8 mouse cellular contexts compared by ENCODE assay signal in genomic region chr2:120026984-120027949, GRCm38 (mm10). TPM values are rescaled to one million over a fixed set of nuclear protein-coding genes. Genes with fewer than 3 reads are reported as not detected.
DNase-seq lines count a peak whose midpoint lies in the region; ATAC-seq and TF ChIP-seq lines count a peak whose summit lies in the region.

Gene Jmjd7, plus strand, starts transcription at chr2:120027483.
Gene Gm28042, plus strand, starts transcription at chr2:120027493.

- peaks cover 10% of the 10 kb centered on the region; the same call in 1 of the 2 replicates for H3K4me1 ChIP-seq in hindbrain, postnatal 0 days (ENCODE audit: insufficient read depth, low read length)
- peaks cover 27% of the 10 kb centered on the region for H3K4me1 ChIP-seq in megakaryocyte, embryonic 14.5 days

- peak within 1 kb of the TSS; percentile 67 for H3K4me2 ChIP-seq in hindbrain, postnatal 0 days (ENCODE audit: low read depth, low read length)

- TF ChIP-seq CTCF in hindbrain, postnatal 0 days (IDR thresholded peaks at IDR 0.05; ENCODE audit: low read depth): peak; percentile 40

- peak; percentile 88 for ATAC-seq in hindbrain, postnatal 0 days

- peak within 1 kb of the TSS; percentile 67 for H3K4me3 ChIP-seq in hindbrain, postnatal 0 days (ENCODE audit: low read length)
- peak within 1 kb of the TSS; percentile 93 for H3K4me3 ChIP-seq in megakaryocyte, embryonic 14.5 days (replicated peaks)

- WGBS in hindbrain, postnatal 0 days: 5% methylated on average over 49 of the region's 50 CpGs

- peak within 1 kb of the TSS; percentile 77 for H3K9ac ChIP-seq in hindbrain, postnatal 0 days (replicated peaks; ENCODE audit: low read length)

- H3K9me3 ChIP-seq in hindbrain, postnatal 0 days (ENCODE audit: low read length): no peaks in the 10 kb centered on the region
- no peaks in the 10 kb centered on the region for H3K9me3 ChIP-seq in megakaryocyte, embryonic 14.5 days

- peak within 1 kb of the TSS; percentile 88 for H3K27ac ChIP-seq in hindbrain, postnatal 0 days

- H3K36me3 ChIP-seq in hindbrain, postnatal 0 days (ENCODE audit: insufficient read depth, low read length): peaks cover 37% of the 10 kb centered on the region
- H3K36me3 ChIP-seq in megakaryocyte, embryonic 14.5 days (replicated peaks; ENCODE audit: low read length): peaks cover 48% of the 10 kb centered on the region

- DNase-seq in WW6 (ENCODE audit: low read depth, low spot score): peak; percentile 52
- DNase-seq in cerebellum, postnatal 4 days (ENCODE audit: low spot score in 2 of 2): peak; percentile 79 to 85
- peak; percentile 92 for DNase-seq in gastrocnemius, adult 18-20 months (ENCODE audit: low spot score)
- DNase-seq in hindbrain, postnatal 0 days (ENCODE audit: low spot score): peak; percentile 92
- peak; percentile 74 to 77 for DNase-seq in left cerebral cortex, adult 8-10 months (ENCODE audit: low spot score in 2 of 2)
- DNase-seq in right cerebral cortex, postnatal 10 days (ENCODE audit: low spot score in 2 of 2): peak; percentile 92 to 94
- DNase-seq in urinary bladder, postnatal 25 days (ENCODE audit: low spot score): peak; percentile 93

- no peaks in the 10 kb centered on the region for H3K27me3 ChIP-seq in hindbrain, postnatal 0 days (ENCODE audit: insufficient read depth, low read length)
- H3K27me3 ChIP-seq in megakaryocyte, embryonic 14.5 days (replicated peaks): peaks cover 7% of the 10 kb centered on the region

RNA-seq across cellular contexts. Expression of gene Jmjd7, which starts in this region (rescaled TPM):
- total RNA-seq in gastrocnemius, adult 18-20 months (2021): 1 to 10 TPM; 2.4 to 3.0 TPM
- total RNA-seq in hindbrain, postnatal 0 days (2014; rRNA removed): 16.3 and 18.7 TPM in 2 replicates
- polyA plus RNA-seq in hindbrain, postnatal 0 days (2015; fragmentation: Nextera tagmentation; extraction: Ambion mirVana): 20.0 and 20.3 TPM in 2 replicates
- total RNA-seq in left cerebral cortex, adult 8-10 months (2022): 1 to 10 TPM; 3.6 to 4.6 (median 4.2) TPM
- polyA plus RNA-seq in megakaryocyte, embryonic 14.5 days (2012; ENCODE audit: insufficient read depth, low replicate concordance): 4.2 and 5.5 TPM in 2 replicates

RNA-seq across cellular contexts. Expression of gene Gm28042, which starts in this region (rescaled TPM):
- total RNA-seq in gastrocnemius, adult 18-20 months (2021): under 1 TPM; 0.41 to 0.52 TPM
- 2.9 and 6.8 TPM in 2 replicates for total RNA-seq in hindbrain, postnatal 0 days (2014; rRNA removed)
- 1.3 and 1.8 TPM in 2 replicates for polyA plus RNA-seq in hindbrain, postnatal 0 days (2015; fragmentation: Nextera tagmentation; extraction: Ambion mirVana)
- 1 to 10 TPM in 3 of 4 experiments, under 1 TPM in 1; 0.50 to 2.6 (median 1.3) TPM for total RNA-seq in left cerebral cortex, adult 8-10 months (2022)
- 0.16 TPM in 1 of 2 replicates, not detected in the other for polyA plus RNA-seq in megakaryocyte, embryonic 14.5 days (2012; ENCODE audit: insufficient read depth, low replicate concordance)

Comparison
In these comparisons a context has a peak if more than half of its experiments do, and no peak if none do; other contexts are left out.
1. Peak in every context shown above with its lines: DNase-seq, ATAC-seq, H3K4me3 ChIP-seq and H3K27ac ChIP-seq.